Mouse (Mus musculus): ENCODE data around the gene Myzap. TPM values are rescaled to one million over a fixed set of nuclear protein-coding genes. Genes with fewer than 3 reads are reported as not detected.
"Not testable (repeated sequence)": the region's sequence is repeated elsewhere in the genome, so short reads cannot be mapped to it uniquely, and the experiment has no call there.

Myzap gene
- total RNA-seq, 2 experiments from 2014 or later = 1.8 to 1.9 TPM

- intact Hi-C loops (cut with DNase I) = loop anchor here (10.0 kb wide), 1 partner anchor 408 kb away; the partner anchor contains the start of gene Aldh1a2
- DNase-seq (ENCODE audit: extremely low spot score in 1 of 2, low spot score in 2 of 2) = no peak
- Histone ChIP-seq H3K4me3 (no peak overlapping the region), H3K27ac (no peak overlapping the region)
- TF ChIP-seq CTCF (IDR thresholded peaks at IDR 0.05) = no peak
These were observed 30.4 kb upstream of the Myzap start for GRCm38 (mm10) chr9:71622593-71622992.

GRCm38 (mm10) chr9:71621968-71622367 lies 29.8 kb upstream of the Myzap start:
- intact Hi-C loops (cut with DNase I) = loop anchor here (10.0 kb wide), 1 partner anchor 407 kb away; the partner anchor contains the start of gene Aldh1a2
- TF ChIP-seq CTCF (IDR thresholded peaks at IDR 0.05) = no peak
- no peak for DNase-seq (ENCODE audit: extremely low spot score in 1 of 2, low spot score in 2 of 2)

GRCm38 (mm10) chr9:71620116-71620515 lies 28.0 kb upstream of the Myzap start:
- DNase-seq (ENCODE audit: extremely low spot score in 1 of 2, low spot score in 2 of 2); H3K27ac ChIP-seq; H3K4me3 ChIP-seq: not testable (repeated sequence)
- intact Hi-C loops (cut with DNase I) = loop anchor here (10.0 kb wide), 1 partner anchor 405 kb away; the partner anchor contains the start of gene Aldh1a2

More at GRCm38 (mm10) chr9:71621968-71622367, 29.8 kb upstream of the Myzap start:
- no peak overlapping the region for H3K4me3 ChIP-seq
- no peak overlapping the region for H3K27ac ChIP-seq

GRCm38 (mm10) chr9:71617363-71617762 lies 25.2 kb upstream of the Myzap start:
- H3K27ac ChIP-seq = no peak overlapping the region
- no peak overlapping the region for H3K4me3 ChIP-seq
- intact Hi-C loops (cut with DNase I) = no loop called here
- DNase-seq (ENCODE audit: extremely low spot score in 1 of 2, low spot score in 2 of 2) = no peak
- TF ChIP-seq CTCF (IDR thresholded peaks at IDR 0.05) = peak; percentile 68

GRCm38 (mm10) chr9:71616185-71616584 lies 24.0 kb upstream of the Myzap start:
- H3K4me3 ChIP-seq = no peak overlapping the region
- peak; percentile 98 for TF ChIP-seq CTCF (IDR thresholded peaks at IDR 0.05)
- peak; percentile 67 to 76 for DNase-seq (ENCODE audit: extremely low spot score in 1 of 2, low spot score in 2 of 2)
- intact Hi-C loops (cut with DNase I) = loop anchor here (1.0 kb wide), 1 partner anchor 73 kb away; no protein-coding TSS in a partner anchor
- no peak overlapping the region for H3K27ac ChIP-seq

GRCm38 (mm10) chr9:71614643-71615042 lies 22.5 kb upstream of the Myzap start:
- intact Hi-C loops (cut with DNase I) = no loop called here
- TF ChIP-seq CTCF (IDR thresholded peaks at IDR 0.05) = peak; percentile 69
- Histone ChIP-seq H3K4me3 (no peak overlapping the region), H3K27ac (no peak overlapping the region)
- DNase-seq (ENCODE audit: extremely low spot score in 1 of 2, low spot score in 2 of 2) = no peak

- peak; percentile 38 for TF ChIP-seq CTCF (IDR thresholded peaks at IDR 0.05)
- intact Hi-C loops (cut with DNase I) = no loop called here
- no peak overlapping the region for H3K27ac ChIP-seq
- no peak for DNase-seq (ENCODE audit: extremely low spot score in 1 of 2, low spot score in 2 of 2)
- no peak overlapping the region for H3K4me3 ChIP-seq
These were observed 20.8 kb upstream of the Myzap start for GRCm38 (mm10) chr9:71612981-71613380.

GRCm38 (mm10) chr9:71611876-71612275 lies 19.7 kb upstream of the Myzap start:
- intact Hi-C loops (cut with DNase I) = no loop called here
- no peak for DNase-seq (ENCODE audit: extremely low spot score in 1 of 2, low spot score in 2 of 2)
- Histone ChIP-seq H3K27ac (no peak overlapping the region), H3K4me3 (no peak overlapping the region)
- no peak for TF ChIP-seq CTCF (IDR thresholded peaks at IDR 0.05)

GRCm38 (mm10) chr9:71609010-71609409 lies 16.9 kb upstream of the Myzap start:
- intact Hi-C loops (cut with DNase I) = no loop called here
- Histone ChIP-seq H3K27ac (no peak overlapping the region), H3K4me3 (no peak overlapping the region)
- no peak for TF ChIP-seq CTCF (IDR thresholded peaks at IDR 0.05)
- DNase-seq (ENCODE audit: extremely low spot score in 1 of 2, low spot score in 2 of 2) = no peak

GRCm38 (mm10) chr9:71606296-71607057 lies 14.3 kb upstream of the Myzap start:
- Histone ChIP-seq H3K27ac (no peak overlapping the region), H3K4me3 (no peak overlapping the region)
- DNase-seq (ENCODE audit: extremely low spot score in 1 of 2, low spot score in 2 of 2) = no peak
- no peak for TF ChIP-seq CTCF (IDR thresholded peaks at IDR 0.05)
- intact Hi-C loops (cut with DNase I) = loop anchor here (1.0 kb wide), 1 partner anchor 25 kb away; no protein-coding TSS in a partner anchor

GRCm38 (mm10) chr9:71604914-71605635 lies 12.9 kb upstream of the Myzap start:
- Histone ChIP-seq H3K27ac (no peak overlapping the region), H3K4me3 (no peak overlapping the region)
- no peak for TF ChIP-seq CTCF (IDR thresholded peaks at IDR 0.05)
- intact Hi-C loops (cut with DNase I) = no loop called here
- DNase-seq (ENCODE audit: extremely low spot score in 1 of 2, low spot score in 2 of 2) = no peak

- DNase-seq (ENCODE audit: extremely low spot score in 1 of 2, low spot score in 2 of 2) = no peak
- intact Hi-C loops (cut with DNase I) = no loop called here
- TF ChIP-seq CTCF (IDR thresholded peaks at IDR 0.05) = no peak
These were observed 7.7 kb upstream of the Myzap start for GRCm38 (mm10) chr9:71599861-71600260.

More at GRCm38 (mm10) chr9:71599861-71600260, 7.7 kb upstream of the Myzap start:
- Histone ChIP-seq H3K27ac (no peak overlapping the region), H3K4me3 (no peak overlapping the region)
